Mouse (Mus musculus) kidney, postnatal 0 days (tissue): ENCODE data around the gene Ruvbl2. TPM values are rescaled to one million over a fixed set of nuclear protein-coding genes. Genes with fewer than 3 reads are reported as not detected.
"Not testable (repeated sequence)": the region's sequence is repeated elsewhere in the genome, so short reads cannot be mapped to it uniquely, and the experiment has no call there.

Source experiments
- ATAC-seq: fragments of 200-750 bp; cut with Nextera tagmentation; replicated peaks from 2 replicates; pipeline ENCODE4 v1.8.0; 2017; ENCODE audit warnings: low read depth, moderate number of reproducible peaks, moderate TSS enrichment, moderate library complexity; ENCODE audit not compliant: low FRiP score
- DNase-seq: peaks from one replicate; pipeline ENCODE4 v3.0.0-alpha.2; 2016; ENCODE audit warnings: low spot score
- H3K27ac ChIP-seq: fragments of 300-500 bp; sonication (generic); 2 replicates; pipeline ENCODE4 v1.5.1; 2014; ENCODE audit warnings: mild to moderate bottlenecking
- H3K27me3 ChIP-seq: fragments of 300-500 bp; sonication (generic); 2 replicates; pipeline ENCODE4 v1.6.1; 2014; ENCODE audit warnings: low read length, mixed read lengths; ENCODE audit not compliant: insufficient read depth
- H3K36me3 ChIP-seq: fragments of 300-500 bp; sonication (generic); 2 replicates; pipeline ENCODE4 v1.6.1; 2014; ENCODE audit warnings: low read length, mixed read lengths; ENCODE audit not compliant: insufficient read depth
- H3K4me1 ChIP-seq: fragments of 300-500 bp; sonication (generic); replicated peaks from 2 replicates; pipeline ENCODE4 v1.6.1; 2014; ENCODE audit warnings: antibody characterized with exemption, low read length, mixed read lengths; ENCODE audit not compliant: insufficient read depth
- H3K4me2 ChIP-seq: fragments of 300-500 bp; sonication (generic); 2 replicates; pipeline ENCODE4 v1.6.1; 2014; ENCODE audit warnings: mild to moderate bottlenecking, low read length, moderate library complexity, mixed read lengths
- H3K4me3 ChIP-seq: fragments of 300-500 bp; sonication (generic); replicated peaks from 2 replicates; pipeline ENCODE4 v1.5.1; 2014; ENCODE audit warnings: low read depth, low read length
- H3K9ac ChIP-seq: fragments of 300-500 bp; sonication (generic); 2 replicates; pipeline ENCODE4 v1.6.1; 2014; ENCODE audit warnings: low read depth, low read length
- H3K9me3 ChIP-seq: fragments of 300-500 bp; sonication (generic); replicated peaks from 2 replicates; pipeline ENCODE4 v1.6.1; 2016; ENCODE audit warnings: low read length, inconsistent platforms, mixed read lengths
- CTCF ChIP-seq: IDR thresholded peaks from 2 replicates; pipeline ENCODE4 v1.5.1; 2016; ENCODE audit warnings: antibody characterized with exemption, low read depth, mild to moderate bottlenecking, moderate library complexity
- WGBS: fragments of 180-500 bp; shearing (Covaris S2); extraction: QIAGEN DNeasy Blood & Tissue Kit; methylation state at CpG from one replicate; pipeline ENCODE4 v1.1.7; 2014; 5-methylcytosine and 5-hydroxymethylcytosine counted together
- polyA plus RNA-seq: library from polyadenylated mRNA; unstranded; fragments of >200 nt; fragmentation: Nextera tagmentation; extraction: Ambion mirVana; gene quantifications from 2 replicates; pipeline ENCODE4 v1.2.1, GENCODE M21; 2015

Gene Ruvbl2
- polyA plus RNA-seq: 94.6 and 98.9 TPM in 2 replicates

- Histone ChIP-seq H3K36me3 (0 out of 2 replicates have a peak, but pooled peaks cover 10% of the 10 kb centered on the region), H3K27me3 (no peaks in the 10 kb centered on the region), H3K9ac (peak within 1 kb of the TSS; percentile 27; the same call in 1 of the 2 replicates), H3K27ac (0 out of 2 replicates have a peak within 1 kb of the TSS, but pooled peaks have one; percentile 13), H3K4me1 (peaks cover 30% of the 10 kb centered on the region), H3K4me2 (peak within 1 kb of the TSS; percentile 25; the same call in 1 of the 2 replicates), H3K4me3 (no peak within 1 kb of the TSS), H3K9me3 (no peaks in the 10 kb centered on the region)
- ATAC-seq (no peak), DNase-seq (no peak)
- 27% methylated on average over 19 of the region's 19 CpGs for WGBS
- peak; percentile 59 for TF ChIP-seq CTCF
Measured at GRCm38 (mm10) chr7:45437521-45438276, at the start of gene Ruvbl2. TSS of gene Ruvbl2 (minus strand) at chr7:45438096.

- no peak within 1 kb of the TSS for H3K4me2 ChIP-seq
- no peaks in the 10 kb centered on the region; the same call in 1 of the 2 replicates for H3K4me1 ChIP-seq
- no peak within 1 kb of the TSS for H3K4me3 ChIP-seq
- WGBS: 77% methylated on average over 12 of the region's 12 CpGs
- H3K9ac ChIP-seq: no peak within 1 kb of the TSS
- H3K27ac ChIP-seq: no peak within 1 kb of the TSS
- H3K27me3 ChIP-seq: no peaks in the 10 kb centered on the region
- no peaks in the 10 kb centered on the region for H3K36me3 ChIP-seq
- DNase-seq (no peak), ATAC-seq (no peak)
- no peaks in the 10 kb centered on the region for H3K9me3 ChIP-seq
- TF ChIP-seq CTCF: no peak
Measured at GRCm38 (mm10) chr7:45486761-45487415, 49.0 kb upstream of the Ruvbl2 start, which contains the start of gene Gm45808. TSS of gene Gm45808 (minus strand) at chr7:45486811.

DNA sequence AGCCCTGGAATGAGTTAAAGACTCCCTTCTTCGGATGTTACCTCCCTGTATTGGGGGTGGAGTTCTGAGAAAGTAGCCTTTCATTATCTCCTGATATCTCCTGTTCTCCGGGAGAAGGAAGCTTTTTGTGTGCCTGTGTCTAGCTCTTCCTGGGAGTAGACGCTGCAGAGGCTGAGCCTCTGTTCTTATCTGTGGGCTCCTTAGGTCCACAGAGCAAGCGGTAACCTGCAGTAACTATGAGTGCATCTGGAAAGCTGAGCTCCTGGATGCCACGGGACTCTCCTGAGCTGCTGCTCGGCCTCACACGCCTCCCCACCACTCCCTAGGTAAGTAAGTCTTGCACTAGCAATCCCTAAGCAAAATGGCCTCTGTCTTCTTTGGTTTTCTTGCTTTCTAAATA is 48.3 kb upstream of the Ruvbl2 start:
- Histone ChIP-seq H3K27ac (no peak overlapping the region), H3K36me3 (no peaks in the 10 kb centered on the region), H3K4me1 (no peaks in the 10 kb centered on the region; the same call in 1 of the 2 replicates), H3K4me3 (no peak overlapping the region), H3K27me3 (no peaks in the 10 kb centered on the region), H3K9ac (no peak overlapping the region), H3K4me2 (no peak overlapping the region), H3K9me3 (no peaks in the 10 kb centered on the region)
- no peak for ATAC-seq
- DNase-seq: no peak
- no peak for TF ChIP-seq CTCF
- 71% methylated on average over 7 of the region's 7 CpGs for WGBS

DNA sequence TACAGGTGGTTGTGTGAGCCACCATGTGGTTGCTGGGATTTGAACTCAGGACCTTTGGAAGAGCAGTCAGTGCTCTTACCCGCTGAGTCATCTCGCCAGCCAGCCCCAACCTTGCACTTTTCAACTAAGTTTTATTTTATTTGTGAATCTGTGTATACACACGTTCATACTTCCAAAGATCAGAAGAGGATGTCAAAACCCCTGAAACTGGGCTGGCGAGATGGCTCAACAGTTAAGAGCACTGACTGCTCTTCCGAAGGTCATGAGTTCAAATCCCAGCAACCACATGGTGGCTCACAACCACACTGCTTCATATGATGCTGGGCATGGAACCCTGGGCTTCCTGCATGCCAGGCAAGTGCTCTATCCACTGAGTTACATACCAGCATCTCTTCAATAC is 47.1 kb upstream of the Ruvbl2 start:
- not testable (repeated sequence) for DNase-seq, H3K27me3 ChIP-seq, H3K9me3 ChIP-seq, H3K27ac ChIP-seq, H3K4me3 ChIP-seq, H3K9ac ChIP-seq, ATAC-seq, H3K4me2 ChIP-seq, H3K36me3 ChIP-seq, H3K4me1 ChIP-seq
- 93% methylated on average over 5 of the region's 5 CpGs for WGBS

DNA sequence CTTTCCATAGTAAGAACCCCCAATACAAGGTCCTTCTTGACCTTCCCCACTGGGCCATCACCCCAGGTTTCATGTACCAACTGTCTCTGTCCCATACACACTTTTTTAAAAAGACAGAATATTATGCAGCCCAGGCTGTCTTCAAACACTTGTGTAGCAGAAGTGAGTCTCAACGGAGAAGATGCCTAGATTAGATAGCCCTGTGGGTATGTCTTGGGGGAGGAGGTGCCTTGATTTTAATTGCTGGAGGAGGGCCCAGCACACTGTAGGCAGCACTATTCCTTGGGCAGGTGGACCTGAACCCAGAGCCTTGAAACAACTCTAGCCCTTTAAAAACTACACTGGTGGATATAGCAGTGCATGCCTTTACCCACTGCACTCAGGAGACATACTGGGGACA is 44.3 kb upstream of the Ruvbl2 start:
- Histone ChIP-seq H3K9me3 (no peaks in the 10 kb centered on the region), H3K36me3 (no peaks in the 10 kb centered on the region), H3K27me3 (no peaks in the 10 kb centered on the region), H3K4me3 (no peak overlapping the region), H3K4me2 (no peak overlapping the region), H3K9ac (no peak overlapping the region), H3K27ac (no peak overlapping the region), H3K4me1 (no peaks in the 10 kb centered on the region)
- ATAC-seq (no peak), DNase-seq (no peak)
- no peak for TF ChIP-seq CTCF
- WGBS: 87% methylated on average over 1 of the region's 1 CpGs

DNA sequence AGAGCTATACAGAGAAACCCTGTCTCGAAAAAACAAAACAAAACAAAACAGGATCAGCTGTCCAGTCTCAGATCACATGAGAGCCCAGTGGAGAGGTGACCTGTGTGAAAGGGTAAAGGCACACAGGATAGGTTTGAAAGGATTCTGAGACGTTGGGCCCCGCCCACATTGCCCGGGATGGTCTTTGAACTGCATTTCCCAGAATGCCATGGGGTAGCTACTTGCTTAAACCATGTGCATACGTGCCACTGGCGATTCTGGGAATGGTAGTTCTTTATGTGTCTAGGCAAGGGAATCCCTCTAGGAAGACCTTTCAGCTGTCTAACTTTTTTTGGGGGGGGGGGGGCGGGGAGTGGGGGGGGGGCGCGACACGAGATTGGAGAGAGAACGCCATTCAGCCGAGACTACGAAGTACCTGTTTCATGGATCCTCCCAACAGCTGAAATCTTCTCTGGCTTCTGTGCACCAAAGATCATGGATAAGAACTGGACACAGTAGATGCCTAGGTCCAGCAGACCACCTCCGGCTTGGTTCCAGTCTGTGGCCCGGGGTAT is 43.6 kb upstream of the Ruvbl2 start, which contains the start of gene Tulp2:
Tulp2 (plus strand) TSS at position 504 of the 554 bp plus-strand sequence.
- Histone ChIP-seq H3K4me1 (no peaks in the 10 kb centered on the region), H3K27ac (no peak within 1 kb of the TSS), H3K36me3 (no peaks in the 10 kb centered on the region), H3K27me3 (no peaks in the 10 kb centered on the region), H3K4me2 (no peak within 1 kb of the TSS), H3K9ac (no peak within 1 kb of the TSS), H3K9me3 (no peaks in the 10 kb centered on the region), H3K4me3 (no peak within 1 kb of the TSS)
- WGBS: 52% methylated on average over 15 of the region's 15 CpGs
- ATAC-seq (peak; percentile 69), DNase-seq (peak; percentile 81)
- no peak for TF ChIP-seq CTCF

DNA sequence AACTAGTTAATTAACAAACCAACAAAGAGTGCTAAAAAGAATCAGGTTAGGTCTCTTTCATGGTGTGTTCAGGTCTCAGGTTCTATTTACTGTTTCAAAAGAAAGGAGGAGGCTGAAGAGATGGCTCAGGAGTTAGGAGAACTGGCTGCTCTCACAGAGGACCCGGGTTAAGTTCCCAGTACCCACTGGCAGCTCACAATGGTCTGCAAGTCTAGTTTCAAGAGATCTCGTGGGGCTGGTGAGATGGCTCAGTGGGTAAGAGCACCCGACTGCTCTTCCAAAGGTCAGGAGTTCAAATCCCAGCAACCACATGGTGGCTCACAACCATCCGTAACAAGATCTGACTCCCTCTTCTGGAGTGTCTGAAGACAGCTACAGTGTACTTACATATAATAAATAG is 42.4 kb upstream of the Ruvbl2 start:
- H3K36me3 ChIP-seq, H3K9me3 ChIP-seq, H3K4me3 ChIP-seq, ATAC-seq, H3K4me2 ChIP-seq, H3K4me1 ChIP-seq, H3K27ac ChIP-seq, DNase-seq, H3K27me3 ChIP-seq, H3K9ac ChIP-seq: not testable (repeated sequence)
- WGBS: 79% methylated on average over 3 of the region's 4 CpGs
